Mouse (Mus musculus): ENCODE results near the gene Midn.

GRCm38 (mm10) chr10:80147146-80147718, 840 bp upstream of the Midn start:
- TF ChIP-seq POLR2A (IDR thresholded peaks at IDR 0.05; ENCODE audit: borderline replicate concordance, insufficient read depth, low read length) (no peak), CTCF (IDR thresholded peaks at IDR 0.05; ENCODE audit: borderline replicate concordance, insufficient read depth, low read depth, low read length) (no peak)
